Mouse (Mus musculus) bone marrow macrophage, adult 2 months (primary cell): ENCODE data around the gene Actr10.

Experiments
- CTCF ChIP-seq: IDR thresholded peaks from 2 replicates; pipeline ENCODE4 v1.5.1; 2012; ENCODE audit warnings: low read depth, mild to moderate bottlenecking, low read length, moderate library complexity
- POLR2A ChIP-seq: IDR thresholded peaks from 2 replicates; pipeline ENCODE4 v1.6.1; 2012; ENCODE audit warnings: mild to moderate bottlenecking, low read depth, low read length, borderline replicate concordance

- TF ChIP-seq CTCF (no peak), POLR2A (no peak)
Measured at GRCm38 (mm10) chr12:70978345-70978744, 40.7 kb downstream of the Actr10 start.
